Mouse (Mus musculus): ENCODE measurements around the gene Tnfsf11. TPM values are rescaled to one million over a fixed set of nuclear protein-coding genes. Genes with fewer than 3 reads are reported as not detected.

Tnfsf11 gene
- polyA plus RNA-seq, 1 experiment from 2014 or later, result 0.22 TPM

DNA sequence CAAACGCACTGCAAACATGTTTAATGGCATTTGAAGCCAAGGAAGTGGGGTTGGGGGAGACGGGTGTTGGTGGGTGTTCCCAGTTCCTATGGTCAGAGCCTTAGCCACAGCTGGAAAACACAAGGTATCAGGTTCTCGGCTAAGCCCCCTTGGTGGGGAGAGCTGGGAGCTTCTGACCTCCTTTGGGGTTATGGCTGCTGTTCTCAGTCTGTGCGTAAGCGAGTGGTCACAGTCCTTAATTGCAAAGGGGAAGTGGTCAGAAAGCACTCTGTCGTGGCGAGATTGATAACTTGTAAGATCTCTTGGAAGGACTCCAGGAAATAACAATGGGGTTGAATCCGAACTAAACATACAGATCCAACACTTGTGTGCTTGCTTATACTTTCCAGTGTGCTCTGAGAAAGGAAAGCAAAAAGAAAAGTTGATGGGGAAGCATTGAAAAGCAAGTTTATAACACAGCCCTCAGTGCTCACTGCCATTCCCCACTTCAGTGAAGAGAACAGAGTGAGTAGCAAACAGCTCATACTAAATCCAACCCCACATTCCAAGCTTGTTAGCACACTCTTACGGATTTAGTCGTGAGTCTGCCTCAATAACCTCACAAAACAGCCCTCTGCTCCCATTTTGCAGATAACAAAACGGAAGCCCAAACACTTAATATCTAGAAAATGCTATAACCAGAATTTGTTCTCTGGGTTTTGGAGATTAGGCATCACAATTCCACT is 22.9 kb upstream of the Tnfsf11 start:
- Histone ChIP-seq H3K27me3 (ENCODE audit: insufficient read depth, low read length) (no peaks in the 10 kb centered on the region), H3K4me2 (replicated peaks; ENCODE audit: low read depth, low read length) (peak overlapping the region; percentile 19; the same call in 1 of the 2 replicates), H3K4me3 (ENCODE audit: low read length) (no peak overlapping the region), H3K9me3 (ENCODE audit: low read length) (no peaks in the 10 kb centered on the region), H3K9ac (replicated peaks; ENCODE audit: low read length) (no peak overlapping the region), H3K4me1 (ENCODE audit: insufficient read depth, low read length) (peaks cover 17% of the 10 kb centered on the region), H3K36me3 (ENCODE audit: insufficient read depth, low read length) (no peaks in the 10 kb centered on the region), H3K27ac (ENCODE audit: low read length) (0 out of 2 replicates have a peak overlapping the region, but pooled peaks have one; percentile 38)
- WGBS, result 15% methylated on average over 11 of the region's 11 CpGs
- ATAC-seq (ENCODE audit: low FRiP score, low TSS enrichment), result peak; percentile 54; the same call in 1 of the 2 replicates

DNA sequence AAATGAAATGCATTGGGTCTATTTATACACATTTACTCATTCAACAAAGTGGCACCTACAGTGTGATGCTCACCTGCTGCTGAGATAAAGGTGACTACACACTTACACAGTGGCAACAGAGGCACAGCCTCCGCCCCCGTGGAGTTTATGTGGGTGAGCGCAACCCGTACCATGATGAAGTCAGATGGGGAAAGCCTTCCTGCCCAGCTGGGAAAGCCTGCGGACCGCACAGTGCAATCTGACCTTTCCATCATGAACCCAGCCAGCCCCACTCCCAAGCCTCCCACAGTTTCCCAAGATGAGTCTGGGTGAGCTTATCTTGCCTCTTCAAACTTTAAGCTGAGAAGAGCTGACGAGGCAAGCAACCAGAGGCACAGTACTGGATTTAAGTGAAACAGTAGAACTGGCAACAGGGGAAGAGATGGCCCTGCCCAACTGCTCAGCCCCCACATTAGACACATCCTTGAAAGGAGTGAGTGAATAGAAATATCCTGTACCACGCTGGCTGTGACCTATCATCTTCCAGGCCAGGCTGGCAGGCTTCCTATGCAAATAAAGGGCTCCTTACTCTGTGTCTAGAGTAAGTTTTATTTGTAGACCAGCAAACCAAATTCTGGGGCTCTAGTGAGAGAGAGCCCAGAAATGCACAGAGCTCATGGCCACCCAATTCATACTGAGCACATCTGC is 22.1 kb upstream of the Tnfsf11 start:
- Histone ChIP-seq H3K4me2 (replicated peaks; ENCODE audit: low read depth, low read length) (no peak overlapping the region), H3K9ac (replicated peaks; ENCODE audit: low read length) (no peak overlapping the region), H3K9me3 (ENCODE audit: low read length) (no peaks in the 10 kb centered on the region), H3K4me1 (ENCODE audit: insufficient read depth, low read length) (peaks cover 17% of the 10 kb centered on the region), H3K27ac (ENCODE audit: low read length) (0 out of 2 replicates have a peak overlapping the region, but pooled peaks have one; percentile 8), H3K4me3 (ENCODE audit: low read length) (no peak overlapping the region), H3K27me3 (ENCODE audit: insufficient read depth, low read length) (no peaks in the 10 kb centered on the region), H3K36me3 (ENCODE audit: insufficient read depth, low read length) (no peaks in the 10 kb centered on the region)
- ATAC-seq (ENCODE audit: low FRiP score, low TSS enrichment), result peak; percentile 82
- 41% methylated on average over 8 of the region's 8 CpGs for WGBS

DNA sequence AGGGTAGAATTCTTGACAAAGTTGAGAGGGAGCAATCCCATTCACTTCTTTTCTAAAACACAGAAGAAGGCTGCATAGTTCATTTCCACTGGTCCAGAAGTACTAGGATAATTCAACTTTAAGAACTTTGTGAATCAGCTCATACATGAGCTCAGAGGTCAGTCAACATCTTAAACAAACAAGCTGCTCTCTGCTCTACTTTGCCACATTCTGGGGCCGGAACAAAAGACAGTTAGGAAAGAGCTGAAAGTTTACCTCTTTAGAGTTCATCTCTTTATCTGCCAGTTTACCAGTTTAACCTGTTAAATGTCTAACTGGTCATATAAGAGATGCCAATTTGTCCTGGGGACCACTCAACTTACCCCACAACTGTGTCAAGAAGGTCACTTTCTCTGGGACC is 15.5 kb upstream of the Tnfsf11 start:
- Histone ChIP-seq H3K9ac (replicated peaks; ENCODE audit: low read length) (no peak overlapping the region), H3K4me2 (replicated peaks; ENCODE audit: low read depth, low read length) (no peak overlapping the region), H3K4me3 (ENCODE audit: low read length) (no peak overlapping the region), H3K4me1 (ENCODE audit: insufficient read depth, low read length) (no peaks in the 10 kb centered on the region), H3K27ac (ENCODE audit: low read length) (no peak overlapping the region), H3K27me3 (ENCODE audit: insufficient read depth, low read length) (no peaks in the 10 kb centered on the region), H3K9me3 (ENCODE audit: low read length) (no peaks in the 10 kb centered on the region), H3K36me3 (ENCODE audit: insufficient read depth, low read length) (no peaks in the 10 kb centered on the region)
- 76% methylated on average over 1 of the region's 1 CpGs for WGBS
- ATAC-seq (ENCODE audit: low FRiP score, low TSS enrichment), result no peak

DNA sequence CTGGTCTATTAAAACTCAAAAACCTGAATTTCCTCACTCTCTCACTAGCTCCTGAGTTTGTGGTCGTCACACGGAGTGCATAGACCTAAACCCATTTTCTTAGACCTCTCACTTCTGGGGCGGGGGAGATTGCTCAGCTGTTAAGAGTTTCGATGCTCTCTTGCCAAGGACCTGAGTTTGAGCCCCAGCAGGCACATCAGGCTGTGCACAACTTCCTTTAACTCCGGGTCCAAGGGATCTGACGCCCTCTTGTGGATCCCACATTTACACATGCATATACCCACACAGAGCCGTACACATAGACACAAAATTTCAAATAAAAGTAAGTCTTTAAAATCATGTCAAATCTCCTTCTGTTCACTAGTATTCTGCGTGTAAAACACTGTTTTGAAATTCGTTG is 15.1 kb upstream of the Tnfsf11 start:
- Histone ChIP-seq H3K36me3 (ENCODE audit: insufficient read depth, low read length) (no peaks in the 10 kb centered on the region), H3K4me1 (ENCODE audit: insufficient read depth, low read length) (no peaks in the 10 kb centered on the region), H3K9ac (replicated peaks; ENCODE audit: low read length) (no peak overlapping the region), H3K27ac (ENCODE audit: low read length) (no peak overlapping the region), H3K4me3 (ENCODE audit: low read length) (no peak overlapping the region), H3K27me3 (ENCODE audit: insufficient read depth, low read length) (no peaks in the 10 kb centered on the region), H3K9me3 (ENCODE audit: low read length) (no peaks in the 10 kb centered on the region), H3K4me2 (replicated peaks; ENCODE audit: low read depth, low read length) (no peak overlapping the region)
- WGBS, result 87% methylated on average over 9 of the region's 9 CpGs
- ATAC-seq (ENCODE audit: low FRiP score, low TSS enrichment), result no peak

DNA sequence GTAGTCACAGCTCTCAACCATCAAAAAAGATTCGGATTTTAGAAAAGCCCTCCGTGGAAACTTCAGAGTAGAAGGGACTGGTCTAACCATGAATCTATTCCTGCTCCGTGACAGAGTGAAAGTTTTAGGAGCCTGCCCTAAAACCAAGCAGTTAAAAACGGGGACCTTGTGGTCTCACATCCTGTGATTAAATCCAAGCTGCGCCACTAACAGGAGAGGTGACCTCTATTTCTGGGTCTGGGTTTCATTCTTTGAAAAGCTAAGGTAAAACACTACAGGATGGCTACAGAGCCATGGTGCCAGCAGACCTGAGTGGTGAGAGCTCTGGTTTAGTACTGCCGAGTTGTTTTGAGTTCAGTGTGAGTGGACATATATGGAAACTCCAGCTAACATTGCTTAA is 12.4 kb upstream of the Tnfsf11 start:
- Histone ChIP-seq H3K4me2 (replicated peaks; ENCODE audit: low read depth, low read length) (no peak overlapping the region), H3K4me1 (ENCODE audit: insufficient read depth, low read length) (no peaks in the 10 kb centered on the region), H3K9me3 (ENCODE audit: low read length) (no peaks in the 10 kb centered on the region), H3K27ac (ENCODE audit: low read length) (no peak overlapping the region), H3K27me3 (ENCODE audit: insufficient read depth, low read length) (no peaks in the 10 kb centered on the region), H3K4me3 (ENCODE audit: low read length) (no peak overlapping the region), H3K36me3 (ENCODE audit: insufficient read depth, low read length) (no peaks in the 10 kb centered on the region), H3K9ac (replicated peaks; ENCODE audit: low read length) (no peak overlapping the region)
- ATAC-seq (ENCODE audit: low FRiP score, low TSS enrichment), result no peak
- 61% methylated on average over 6 of the region's 6 CpGs for WGBS

DNA sequence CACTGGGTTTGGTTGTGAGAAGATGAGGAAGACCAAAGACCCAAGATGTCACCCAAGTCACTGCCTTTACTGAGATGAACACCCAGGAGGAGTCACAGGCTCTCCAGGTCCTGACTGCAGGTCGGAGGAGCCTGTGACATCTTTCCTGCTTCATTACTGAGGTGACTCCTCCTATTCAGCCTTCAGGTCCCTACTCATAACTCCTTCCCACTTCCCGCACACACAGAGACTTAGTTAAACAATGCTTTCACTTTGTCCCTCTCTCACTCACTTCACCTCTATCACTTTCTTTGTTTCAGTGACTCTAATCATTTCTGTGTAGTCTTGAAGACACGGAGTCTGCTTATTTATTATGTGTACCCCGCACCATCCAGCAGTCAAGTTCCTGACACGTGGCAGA is 11.7 kb upstream of the Tnfsf11 start:
- no peak overlapping the region for H3K27ac ChIP-seq (ENCODE audit: low read length)
- no peak overlapping the region for H3K4me2 ChIP-seq (replicated peaks; ENCODE audit: low read depth, low read length)
- no peak overlapping the region for H3K4me3 ChIP-seq (ENCODE audit: low read length)
- H3K9me3 ChIP-seq (ENCODE audit: low read length), result no peaks in the 10 kb centered on the region
- H3K27me3 ChIP-seq (ENCODE audit: insufficient read depth, low read length), result no peaks in the 10 kb centered on the region
- H3K36me3 ChIP-seq (ENCODE audit: insufficient read depth, low read length), result no peaks in the 10 kb centered on the region
- no peak overlapping the region for H3K9ac ChIP-seq (replicated peaks; ENCODE audit: low read length)
- ATAC-seq (ENCODE audit: low FRiP score, low TSS enrichment), result no peak
- no peaks in the 10 kb centered on the region for H3K4me1 ChIP-seq (ENCODE audit: insufficient read depth, low read length)
- WGBS, result 78% methylated on average over 5 of the region's 5 CpGs

DNA sequence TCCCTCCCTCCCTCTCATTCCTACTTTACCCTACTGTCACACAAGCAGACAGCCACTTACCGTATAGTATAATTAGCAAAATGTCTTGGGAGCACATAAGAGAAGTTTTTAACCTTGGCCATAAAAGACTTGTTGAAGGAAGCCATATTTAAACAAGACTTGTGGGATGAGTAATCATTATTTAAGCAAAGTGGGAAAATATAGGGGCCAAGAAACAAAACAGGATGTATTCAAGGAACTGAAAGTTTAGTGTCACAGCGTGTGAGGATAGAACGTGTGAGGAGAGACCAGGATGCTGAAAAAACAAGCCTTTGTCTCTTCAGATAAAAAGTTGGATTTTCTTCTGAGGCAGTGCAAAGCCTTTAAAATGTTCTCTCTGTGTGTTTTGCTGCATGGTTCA is 11.2 kb upstream of the Tnfsf11 start:
- WGBS, result 42% methylated on average over 3 of the region's 3 CpGs
- H3K9me3 ChIP-seq (ENCODE audit: low read length), result no peaks in the 10 kb centered on the region
- no peak for ATAC-seq (ENCODE audit: low FRiP score, low TSS enrichment)

DNA sequence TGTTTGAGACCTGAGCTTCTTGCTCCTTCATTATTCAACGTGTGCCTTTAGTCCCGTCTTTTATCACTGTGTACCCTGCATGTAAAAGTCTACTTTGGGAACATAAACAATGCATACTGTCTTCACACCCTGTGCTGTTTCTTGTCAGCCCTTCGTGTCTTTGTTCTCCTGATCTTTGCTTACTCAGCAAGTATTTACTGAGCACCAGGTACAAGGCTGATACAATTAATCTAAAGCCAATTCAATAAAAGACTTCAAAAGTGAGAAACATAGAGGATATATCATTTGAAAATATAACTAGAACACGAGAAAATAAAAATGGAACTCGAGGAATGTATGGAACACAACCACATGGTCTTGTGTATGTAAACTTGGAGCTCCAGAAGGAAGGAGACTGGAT is 9.8 kb upstream of the Tnfsf11 start:
- no peak overlapping the region for H3K9ac ChIP-seq (replicated peaks; ENCODE audit: low read length)
- H3K4me3 ChIP-seq (ENCODE audit: low read length), result no peak overlapping the region
- H3K36me3 ChIP-seq (ENCODE audit: insufficient read depth, low read length), result no peaks in the 10 kb centered on the region
- H3K27ac ChIP-seq (ENCODE audit: low read length), result no peak overlapping the region
- H3K27me3 ChIP-seq (ENCODE audit: insufficient read depth, low read length), result no peaks in the 10 kb centered on the region
- ATAC-seq (ENCODE audit: low FRiP score, low TSS enrichment), result no peak
- no peak overlapping the region for H3K4me2 ChIP-seq (replicated peaks; ENCODE audit: low read depth, low read length)
- no peaks in the 10 kb centered on the region for H3K4me1 ChIP-seq (ENCODE audit: insufficient read depth, low read length)
- H3K9me3 ChIP-seq (ENCODE audit: low read length), result no peaks in the 10 kb centered on the region
- WGBS, result 83% methylated on average over 5 of the region's 5 CpGs

More for the DNA sequence above, 11.2 kb upstream of the Tnfsf11 start:
- no peak overlapping the region for H3K9ac ChIP-seq (replicated peaks; ENCODE audit: low read length)
- H3K36me3 ChIP-seq (ENCODE audit: insufficient read depth, low read length), result no peaks in the 10 kb centered on the region
- H3K27ac ChIP-seq (ENCODE audit: low read length), result no peak overlapping the region
- H3K4me2 ChIP-seq (replicated peaks; ENCODE audit: low read depth, low read length), result no peak overlapping the region
- H3K27me3 ChIP-seq (ENCODE audit: insufficient read depth, low read length), result no peaks in the 10 kb centered on the region
- H3K4me1 ChIP-seq (ENCODE audit: insufficient read depth, low read length), result no peaks in the 10 kb centered on the region
- H3K4me3 ChIP-seq (ENCODE audit: low read length), result no peak overlapping the region

DNA sequence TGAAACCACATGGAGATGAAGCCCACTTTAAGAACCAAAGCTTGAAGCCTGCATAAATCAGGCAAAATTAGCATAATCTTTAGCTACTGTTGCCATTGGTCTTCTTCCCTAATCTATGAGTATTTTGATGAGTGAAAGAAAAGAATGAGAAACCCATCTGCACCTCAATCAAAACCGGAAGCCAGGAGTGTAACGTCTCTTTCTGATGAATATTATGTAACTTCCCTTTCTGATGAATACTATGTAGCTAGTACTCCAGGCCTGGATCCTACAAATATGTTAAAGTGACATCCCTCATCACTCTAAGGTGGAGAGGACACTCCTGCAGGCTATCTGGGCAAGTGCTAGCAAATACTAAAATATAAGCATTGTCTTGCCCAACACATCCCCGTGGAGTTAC is 6.9 kb downstream of the Tnfsf11 start:
- H3K27ac ChIP-seq (ENCODE audit: low read length), result no peak overlapping the region
- 87% methylated on average over 3 of the region's 3 CpGs for WGBS
- H3K4me3 ChIP-seq (ENCODE audit: low read length), result no peak overlapping the region
- H3K9me3 ChIP-seq (ENCODE audit: low read length), result no peaks in the 10 kb centered on the region
- peaks cover 3% of the 10 kb centered on the region; the same call in 1 of the 2 replicates for H3K27me3 ChIP-seq (ENCODE audit: insufficient read depth, low read length)
- H3K9ac ChIP-seq (replicated peaks; ENCODE audit: low read length), result no peak overlapping the region
- no peak overlapping the region for H3K4me2 ChIP-seq (replicated peaks; ENCODE audit: low read depth, low read length)
- no peaks in the 10 kb centered on the region for H3K4me1 ChIP-seq (ENCODE audit: insufficient read depth, low read length)
- no peak for ATAC-seq (ENCODE audit: low FRiP score, low TSS enrichment)
- no peaks in the 10 kb centered on the region for H3K36me3 ChIP-seq (ENCODE audit: insufficient read depth, low read length)

DNA sequence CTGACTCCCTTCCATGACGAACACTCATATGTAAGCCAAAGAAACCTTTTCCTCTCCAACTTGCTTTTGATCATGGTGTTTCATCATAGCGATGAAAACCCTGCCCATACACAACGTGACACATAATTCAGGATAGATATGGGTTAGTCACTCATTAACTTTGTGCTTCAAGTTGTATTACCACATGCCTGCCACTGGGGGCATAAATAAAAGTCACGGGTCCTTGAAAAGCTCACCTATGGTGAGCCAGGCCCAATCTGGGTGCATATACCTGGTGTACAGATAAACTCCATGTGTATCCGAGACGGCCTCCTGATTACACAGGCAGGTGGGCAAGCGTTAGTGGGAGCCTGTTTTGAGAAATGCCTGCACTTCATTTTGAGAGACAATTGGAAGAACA is 15.2 kb downstream of the Tnfsf11 start:
- no peak overlapping the region for H3K4me3 ChIP-seq (ENCODE audit: low read length)
- no peak overlapping the region for H3K9ac ChIP-seq (replicated peaks; ENCODE audit: low read length)
- H3K27me3 ChIP-seq (ENCODE audit: insufficient read depth, low read length), result no peaks in the 10 kb centered on the region
- no peak overlapping the region for H3K27ac ChIP-seq (ENCODE audit: low read length)
- H3K36me3 ChIP-seq (ENCODE audit: insufficient read depth, low read length), result no peaks in the 10 kb centered on the region
- no peak overlapping the region for H3K4me2 ChIP-seq (replicated peaks; ENCODE audit: low read depth, low read length)
- WGBS, result 90% methylated on average over 7 of the region's 7 CpGs
- no peaks in the 10 kb centered on the region; the same call in 1 of the 2 replicates for H3K9me3 ChIP-seq (ENCODE audit: low read length)
- no peak for ATAC-seq (ENCODE audit: low FRiP score, low TSS enrichment)
- H3K4me1 ChIP-seq (ENCODE audit: insufficient read depth, low read length), result no peaks in the 10 kb centered on the region

Data from kidney, embryonic 16.5 days (tissue).